In the genomic region with DNA sequence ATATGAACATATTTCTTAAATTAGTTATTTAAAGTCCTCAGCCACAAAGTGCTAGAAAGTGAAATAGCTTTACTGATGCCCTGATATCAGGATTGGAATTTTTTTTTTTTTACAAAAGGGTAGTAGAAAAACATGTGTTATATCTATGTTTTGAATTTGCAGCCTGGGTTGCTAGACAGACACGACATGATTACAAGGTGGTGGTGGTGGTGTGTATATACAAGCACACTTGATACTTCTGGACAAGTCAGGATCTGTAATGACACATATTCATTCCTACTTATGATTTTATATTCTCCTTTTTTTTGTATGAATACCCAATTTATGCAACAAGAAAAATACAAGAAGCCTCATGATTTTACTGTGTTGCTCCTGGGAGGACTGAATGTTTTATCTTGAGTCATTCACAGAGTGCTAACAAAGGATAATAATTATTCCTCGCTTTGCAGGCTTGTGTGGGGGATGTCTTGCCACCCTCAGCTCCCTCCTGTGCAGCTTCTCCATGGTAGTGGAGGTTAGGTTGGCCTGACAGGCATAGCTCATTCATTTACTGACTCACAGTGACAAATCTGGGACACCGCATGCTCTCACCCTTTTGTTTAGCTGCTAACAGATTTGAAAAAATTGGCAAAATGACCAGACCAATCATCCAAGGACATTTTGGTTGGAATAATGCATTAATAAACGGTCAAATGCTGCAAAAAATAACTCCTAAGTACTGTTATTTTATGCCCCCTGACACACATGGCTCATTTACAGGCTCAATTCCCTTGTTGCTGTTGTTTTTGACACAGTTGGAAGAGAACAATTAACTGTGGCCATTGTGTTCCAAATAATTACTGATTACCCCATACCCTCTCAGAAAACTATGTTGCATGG, we compare ENCODE assay signal across 16 mouse cellular contexts.
A peak's percentile ranks its signal among the peaks of the same experiment; 100 is the strongest.
DNase-seq lines count a peak whose midpoint lies in the region; ATAC-seq and TF ChIP-seq lines count a peak whose summit lies in the region.
"Had no signal": no experiment of that assay in that cellular context is flagged by ENCODE, and none has a peak within 500 bp of the region (broad histone marks: within the 10 kb centered on the region; RNA-seq: fewer than 3 reads in every experiment).

No protein-coding gene starts in this region.

- 0 out of 2 replicates have a peak, but pooled peaks have one; percentile 20 for ATAC-seq in cerebellum, adult (ENCODE audit: insufficient number of reproducible peaks, low FRiP score, low TSS enrichment)
- ATAC-seq in activated CD4-positive, CD25-positive, alpha-beta regulatory T cell, adult 4 months, result no peak

- no peak for DNase-seq in cerebellum, adult 11 months
- peak; percentile 12 to 36 for DNase-seq in layer of hippocampus, adult 2 months (ENCODE audit: low spot score in 2 of 2)
- no peak for DNase-seq in layer of hippocampus, postnatal 25 days (ENCODE audit: extremely low spot score in 1 of 2, low spot score in 1 of 2)
- peak; percentile 72 for DNase-seq in brain, adult 2 months (ENCODE audit: low read depth, low spot score)
- DNase-seq in layer of hippocampus, adult 9-11 months, result peak; percentile 4
- no peak for DNase-seq in B cell, adult 2 months
- DNase-seq: gastrocnemius, postnatal 25 days; kidney, adult 8-10 months; liver; thymus, adult 2 months had no signal

- no peak for TF ChIP-seq CTCF in layer of hippocampus, adult 2 months (conservative IDR thresholded peaks at IDR 0.05)

- no peak overlapping the region for H3K4me3 ChIP-seq in layer of hippocampus, adult 2 months
- H3K4me3 ChIP-seq: heart, embryonic 13.5 days; hindbrain, embryonic 13.5 days; lung, embryonic 15.5 days; megakaryocyte, embryonic 14.5 days had no signal

- H3K27ac ChIP-seq in layer of hippocampus, adult 2 months, result no peak overlapping the region
- H3K27ac ChIP-seq: heart, embryonic 13.5 days; hindbrain, embryonic 13.5 days; lung, embryonic 15.5 days had no signal

Comparison
In these comparisons a context has a peak if more than half of its experiments do, and no peak if none do; other contexts are left out.
1. DNase-seq: peak in layer of hippocampus, adult 2 months (2 of 2), brain, adult 2 months (single experiment) and layer of hippocampus, adult 9-11 months (single experiment); none in cerebellum, adult 11 months (single experiment), layer of hippocampus, postnatal 25 days (0 of 2) and B cell, adult 2 months (0 of 2).